Mouse (Mus musculus): ENCODE data around the gene Kdm2b. TPM values are rescaled to one million over a fixed set of nuclear protein-coding genes. Genes with fewer than 3 reads are reported as not detected.

Kdm2b gene
- polyA plus RNA-seq, 1 experiment from 2014 or later, result 91.7 TPM

- H3K27me3 ChIP-seq, result no peaks in the 10 kb centered on the region
- 57% methylated on average over 11 of the region's 11 CpGs for WGBS
Observed at GRCm38 (mm10) chr5:123009873-123010272, 20.2 kb upstream of the Kdm2b start.

DNA sequence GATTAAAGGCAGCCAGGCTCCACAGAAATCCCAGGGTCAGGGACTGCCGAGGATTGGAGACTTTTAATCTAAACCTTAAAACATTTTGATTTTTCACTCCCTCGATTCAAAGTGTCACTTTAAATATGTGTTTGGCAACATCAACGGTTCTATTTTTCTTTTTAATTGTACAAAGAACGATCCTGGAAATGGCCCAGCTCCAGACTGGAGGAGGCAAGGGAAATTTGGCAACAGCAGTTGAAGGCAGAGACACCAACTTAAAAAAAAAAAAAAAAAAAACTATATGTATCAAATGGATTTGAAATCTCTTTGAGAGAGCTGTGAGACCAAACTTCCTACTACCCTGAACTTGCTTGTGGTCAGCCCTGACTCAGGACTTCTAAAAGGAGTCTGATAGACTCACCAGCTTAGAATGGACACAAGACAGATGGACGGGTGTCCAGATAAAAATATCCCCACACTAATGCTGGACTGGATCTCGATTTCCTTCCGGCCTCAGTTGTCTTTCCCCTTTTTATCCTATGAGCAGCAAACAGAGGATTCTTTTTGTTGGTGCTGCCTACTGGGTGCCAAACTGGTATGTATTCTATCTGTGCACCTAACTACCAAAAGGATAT lies 19.4 kb upstream of the Kdm2b start:
- H3K27me3 ChIP-seq, result no peaks in the 10 kb centered on the region
- no peak overlapping the region for H3K4me2 ChIP-seq
- H3K4me1 ChIP-seq (replicated peaks), result peaks cover 19% of the 10 kb centered on the region
- no peak overlapping the region for H3K9ac ChIP-seq
- no peaks in the 10 kb centered on the region for H3K9me3 ChIP-seq
- no peak overlapping the region for H3K4me3 ChIP-seq
- no peaks in the 10 kb centered on the region for H3K36me3 ChIP-seq
- no peak overlapping the region for H3K27ac ChIP-seq (replicated peaks)
- no peak for ATAC-seq (ENCODE audit: low read depth)
- 83% methylated on average over 7 of the region's 7 CpGs for WGBS

More at GRCm38 (mm10) chr5:123009873-123010272, 20.2 kb upstream of the Kdm2b start:
- Histone ChIP-seq H3K4me1 (replicated peaks) (peaks cover 24% of the 10 kb centered on the region), H3K27ac (replicated peaks) (no peak overlapping the region), H3K4me2 (no peak overlapping the region), H3K9me3 (no peaks in the 10 kb centered on the region), H3K4me3 (no peak overlapping the region), H3K36me3 (no peaks in the 10 kb centered on the region), H3K9ac (no peak overlapping the region)
- ATAC-seq (ENCODE audit: low read depth), result no peak

DNA sequence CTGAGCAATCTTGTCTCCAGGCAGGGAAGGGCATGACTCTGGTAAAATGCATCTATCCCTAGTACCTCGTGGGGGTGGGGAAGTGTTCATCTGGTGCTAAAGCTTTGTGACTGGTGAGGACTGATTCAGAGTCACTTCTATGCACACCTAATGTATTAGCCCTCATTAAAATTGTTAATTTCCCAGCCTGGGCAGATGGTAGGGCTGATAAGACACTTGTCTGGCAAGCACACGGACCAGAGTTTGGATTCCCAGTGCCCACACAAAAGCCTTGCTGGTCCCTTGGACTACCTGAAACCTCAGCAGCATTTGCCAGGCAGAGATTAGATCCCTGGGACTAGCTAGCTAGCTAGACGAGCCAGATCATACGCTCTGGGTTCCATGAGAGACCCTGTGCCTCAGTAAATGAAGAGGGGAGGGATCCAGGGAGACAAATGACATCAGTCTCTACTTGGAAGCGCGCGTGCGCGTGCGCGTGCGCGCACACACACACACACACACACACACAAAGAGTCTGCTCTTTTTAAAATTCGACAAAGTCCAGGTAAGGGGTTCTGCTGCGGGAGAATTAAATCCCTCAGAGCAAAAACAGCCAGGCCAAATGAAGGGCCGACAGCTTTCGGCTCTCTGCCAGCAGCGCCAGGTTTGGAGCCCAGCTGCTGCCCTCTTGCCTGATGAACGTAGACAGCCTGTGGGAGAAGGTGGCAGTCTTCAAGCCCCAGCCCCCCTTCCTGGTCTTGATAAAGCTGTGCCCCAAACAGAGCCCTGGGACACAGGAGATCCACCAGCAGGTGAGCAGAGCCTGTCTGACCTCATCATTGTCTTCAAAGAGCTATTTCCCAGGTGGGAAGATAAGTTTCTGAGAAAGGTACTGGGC lies 16.3 kb upstream of the Kdm2b start:
- Histone ChIP-seq H3K9me3 (no peaks in the 10 kb centered on the region), H3K4me1 (replicated peaks) (peaks cover 19% of the 10 kb centered on the region), H3K27ac (replicated peaks) (peak overlapping the region; percentile 52; the same call in 1 of the 2 replicates), H3K4me3 (no peak overlapping the region), H3K27me3 (no peaks in the 10 kb centered on the region), H3K4me2 (0 out of 2 replicates have a peak overlapping the region, but pooled peaks have one; percentile 1), H3K36me3 (no peaks in the 10 kb centered on the region), H3K9ac (no peak overlapping the region)
- 65% methylated on average over 19 of the region's 19 CpGs for WGBS
- ATAC-seq (ENCODE audit: low read depth), result peak; percentile 53; the same call in 1 of the 2 replicates

- no peaks in the 10 kb centered on the region for H3K27me3 ChIP-seq
- H3K4me1 ChIP-seq (replicated peaks), result peaks cover 3% of the 10 kb centered on the region; the same call in 1 of the 2 replicates
- H3K9me3 ChIP-seq, result no peaks in the 10 kb centered on the region
- H3K36me3 ChIP-seq, result no peaks in the 10 kb centered on the region
- H3K27ac ChIP-seq (replicated peaks), result no peak overlapping the region
- no peak overlapping the region for H3K4me2 ChIP-seq
- no peak overlapping the region for H3K9ac ChIP-seq
- no peak overlapping the region for H3K4me3 ChIP-seq
- no peak for ATAC-seq (ENCODE audit: low read depth)
- WGBS, result 62% methylated on average over 1 of the region's 1 CpGs
Observed at GRCm38 (mm10) chr5:123000901-123001300, 11.3 kb upstream of the Kdm2b start.

DNA sequence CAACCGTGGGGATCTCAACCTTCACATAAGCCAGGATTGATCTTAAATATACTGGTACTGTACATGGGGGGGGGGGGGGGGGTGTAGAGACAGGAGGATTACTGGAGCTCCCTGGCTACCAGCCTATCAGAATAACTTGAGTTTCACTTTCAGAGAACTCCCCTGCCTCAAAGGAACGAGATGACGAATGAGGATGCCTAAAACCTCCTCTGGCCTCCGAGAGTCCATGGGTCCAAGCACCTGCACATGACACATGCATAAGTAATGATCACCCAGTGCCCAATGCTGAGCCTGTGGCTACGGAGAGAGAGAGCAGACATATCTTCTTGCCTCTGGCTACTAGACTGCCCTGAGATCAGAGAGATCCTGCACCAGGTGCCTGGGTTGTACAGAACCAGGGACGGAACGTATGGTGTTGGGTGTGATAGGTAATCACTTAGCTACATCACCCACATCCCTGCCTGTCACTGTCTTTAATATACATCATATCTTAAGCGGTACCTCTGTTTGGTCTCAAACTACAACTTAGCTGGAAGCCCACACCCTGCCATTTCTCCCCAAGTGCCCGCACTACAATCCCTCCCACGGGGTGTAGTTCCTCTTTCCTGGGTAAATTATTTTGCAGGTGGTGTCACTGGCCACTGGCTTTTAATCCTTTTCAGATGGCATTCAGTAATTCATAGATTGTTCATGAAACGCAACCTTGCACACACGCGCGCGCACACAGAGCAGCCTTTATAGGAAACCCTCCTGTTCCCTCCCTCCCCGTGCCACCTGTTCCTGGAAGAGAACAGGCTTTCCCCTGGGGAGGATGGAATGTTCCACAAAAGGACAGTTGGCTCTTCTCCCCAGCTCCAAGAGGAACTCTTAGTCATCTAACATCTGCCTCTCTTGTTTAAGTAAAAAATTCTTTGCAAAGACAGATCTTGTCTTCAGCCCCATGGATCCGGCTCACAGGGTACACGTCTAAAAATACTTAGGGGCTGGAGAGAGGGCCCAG lies 7.9 kb upstream of the Kdm2b start:
- Histone ChIP-seq H3K9ac (no peak overlapping the region), H3K4me2 (no peak overlapping the region), H3K9me3 (no peaks in the 10 kb centered on the region), H3K4me3 (no peak overlapping the region), H3K36me3 (no peaks in the 10 kb centered on the region), H3K27me3 (no peaks in the 10 kb centered on the region), H3K27ac (replicated peaks) (no peak overlapping the region), H3K4me1 (replicated peaks) (peaks cover 5% of the 10 kb centered on the region; the same call in 1 of the 2 replicates)
- 86% methylated on average over 18 of the region's 18 CpGs for WGBS
- ATAC-seq (ENCODE audit: low read depth), result no peak

- Histone ChIP-seq H3K9ac (no peak overlapping the region), H3K27me3 (no peaks in the 10 kb centered on the region), H3K4me3 (no peak overlapping the region), H3K9me3 (no peaks in the 10 kb centered on the region), H3K36me3 (no peaks in the 10 kb centered on the region), H3K4me2 (no peak overlapping the region), H3K27ac (replicated peaks) (no peak overlapping the region), H3K4me1 (replicated peaks) (peaks cover 24% of the 10 kb centered on the region)
- no peak for ATAC-seq (ENCODE audit: low read depth)
- 0% methylated on average over 1 of the region's 1 CpGs for WGBS
Observed at GRCm38 (mm10) chr5:122994910-122995309, 5.3 kb upstream of the Kdm2b start.

- H3K27ac ChIP-seq (replicated peaks), result no peak overlapping the region
- peak; percentile 75 for ATAC-seq (ENCODE audit: low read depth)
Observed at GRCm38 (mm10) chr5:122994303-122994846, 4.8 kb upstream of the Kdm2b start.

DNA sequence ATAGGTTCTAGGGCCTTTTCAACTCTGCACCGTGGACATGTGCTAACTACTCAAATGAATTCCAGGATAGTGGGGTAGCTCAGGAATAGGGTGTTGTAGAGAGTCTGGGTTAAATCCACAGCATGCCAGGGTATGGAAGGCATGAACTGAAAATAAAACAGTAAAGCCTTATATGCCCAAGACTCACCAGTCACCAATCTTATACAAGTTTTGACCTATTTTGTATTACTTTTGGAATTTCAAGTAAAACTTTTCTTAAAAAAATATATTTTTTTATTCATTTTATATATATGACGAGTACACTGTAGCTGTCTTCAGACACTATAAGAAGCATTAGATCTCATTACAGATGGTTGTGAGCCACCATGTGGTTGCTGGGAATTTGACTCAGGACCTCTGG lies 4.2 kb upstream of the Kdm2b start:
- H3K36me3 ChIP-seq, result no peaks in the 10 kb centered on the region

More at GRCm38 (mm10) chr5:122994303-122994846, 4.8 kb upstream of the Kdm2b start:
- Histone ChIP-seq H3K27me3 (no peaks in the 10 kb centered on the region), H3K9me3 (no peaks in the 10 kb centered on the region), H3K4me1 (replicated peaks) (peaks cover 29% of the 10 kb centered on the region), H3K4me3 (no peak overlapping the region), H3K9ac (no peak overlapping the region), H3K36me3 (no peaks in the 10 kb centered on the region), H3K4me2 (peak overlapping the region; percentile 33)
- 9% methylated on average over 5 of the region's 5 CpGs for WGBS

DNA sequence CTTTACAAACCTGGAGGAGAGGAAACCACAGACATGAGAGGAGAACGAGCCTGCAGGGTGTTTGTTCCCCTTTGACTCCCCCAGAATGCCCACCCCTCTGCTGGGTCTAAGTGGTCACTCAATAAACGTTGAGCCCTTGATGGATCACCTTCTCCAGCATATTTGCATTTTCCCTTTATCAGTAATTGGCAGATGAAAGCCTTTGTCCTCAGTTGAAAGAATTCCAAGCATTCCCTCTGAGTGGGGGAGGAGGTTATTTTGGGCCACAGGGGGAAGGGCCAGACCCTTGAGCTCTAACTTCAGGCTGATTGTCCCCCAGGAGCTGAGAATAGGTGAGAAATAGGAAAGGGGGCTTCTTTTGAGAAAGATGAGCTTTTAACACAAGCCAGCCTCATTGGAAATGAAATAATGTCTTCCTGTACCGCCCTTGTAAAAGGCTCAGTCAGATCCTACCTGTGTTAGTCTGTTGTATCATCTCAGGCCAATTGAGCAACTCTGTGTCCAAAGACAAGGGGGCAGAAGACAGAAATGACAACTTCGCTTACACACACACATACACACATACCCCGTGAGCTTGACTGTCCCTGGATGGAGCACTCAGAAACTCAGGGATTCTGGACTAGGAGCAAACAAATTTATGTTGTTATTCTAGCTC lies 1.9 kb upstream of the Kdm2b start:
- Histone ChIP-seq H3K4me3 (no peak overlapping the region), H3K4me2 (peak overlapping the region; percentile 79), H3K9me3 (no peaks in the 10 kb centered on the region), H3K36me3 (no peaks in the 10 kb centered on the region), H3K4me1 (replicated peaks) (peaks cover 54% of the 10 kb centered on the region), H3K27ac (replicated peaks) (no peak overlapping the region), H3K27me3 (0 out of 2 replicates have a peak, but pooled peaks cover 3% of the 10 kb centered on the region), H3K9ac (peak overlapping the region; percentile 47)
- no peak for ATAC-seq (ENCODE audit: low read depth)
- 25% methylated on average over 5 of the region's 5 CpGs for WGBS

More for the DNA sequence above, 4.2 kb upstream of the Kdm2b start:
- Histone ChIP-seq H3K4me1 (replicated peaks) (peaks cover 31% of the 10 kb centered on the region), H3K27ac (replicated peaks) (no peak overlapping the region), H3K27me3 (no peaks in the 10 kb centered on the region), H3K4me3 (no peak overlapping the region), H3K9me3 (no peaks in the 10 kb centered on the region), H3K9ac (no peak overlapping the region), H3K4me2 (no peak overlapping the region)
- 56% methylated on average over 2 of the region's 2 CpGs for WGBS
- no peak for ATAC-seq (ENCODE audit: low read depth)

GRCm38 (mm10) chr5:122990411-122991160 lies 963 bp upstream of the Kdm2b start:
- Histone ChIP-seq H3K27me3 (0 out of 2 replicates have a peak, but pooled peaks cover 4% of the 10 kb centered on the region), H3K4me1 (replicated peaks) (peaks cover 62% of the 10 kb centered on the region), H3K27ac (replicated peaks) (no peak overlapping the region; the same call in 1 of the 2 replicates), H3K9me3 (no peaks in the 10 kb centered on the region), H3K4me3 (peak overlapping the region; percentile 65), H3K9ac (peak overlapping the region; percentile 47), H3K36me3 (no peaks in the 10 kb centered on the region), H3K4me2 (peak overlapping the region; percentile 79)
- 10% methylated on average over 16 of the region's 16 CpGs for WGBS
- ATAC-seq (ENCODE audit: low read depth), result no peak
